Mouse (Mus musculus) frontal cortex, postnatal 25 days (tissue): Measurements from ENCODE around the gene Ccnd3.
A peak's percentile ranks its signal among the peaks of the same experiment; 100 is the strongest.

Experiments used
- DNase-seq, 2 experiments: peaks; one replicate each; pipeline ENCODE4 v3.0.0; 2022; ENCODE audit warnings: low spot score in 2 of 2

Gene Ccnd3

DNA sequence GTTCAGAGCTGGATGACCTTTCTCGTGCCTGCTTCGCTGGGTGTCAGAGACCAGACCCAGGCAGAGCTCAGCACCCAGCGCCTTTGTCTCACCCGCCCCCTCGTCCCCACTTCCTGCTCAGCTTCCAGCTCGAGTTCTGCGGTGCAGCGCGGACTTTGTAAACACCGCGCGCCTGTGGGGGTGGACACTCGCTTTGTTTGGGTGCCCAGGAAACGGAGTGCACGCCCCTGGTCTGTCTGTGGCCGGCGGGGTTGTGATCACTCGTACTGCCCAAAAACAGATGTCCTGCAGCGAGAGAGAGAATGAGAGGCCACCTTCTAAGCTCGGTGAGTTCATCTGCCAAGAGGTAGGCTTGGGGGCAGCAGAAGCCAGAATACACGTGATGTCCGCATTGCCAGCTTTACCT is at the start of gene Ccnd3:
TSS of gene Ccnd3 (plus strand) at position 111 of the 406 bp plus-strand sequence.
- DNase-seq = peak; percentile 25 to 39

GRCm38 (mm10) chr17:47458310-47458709 is 46.5 kb upstream of the Ccnd3 start:
- no peak for DNase-seq

DNA sequence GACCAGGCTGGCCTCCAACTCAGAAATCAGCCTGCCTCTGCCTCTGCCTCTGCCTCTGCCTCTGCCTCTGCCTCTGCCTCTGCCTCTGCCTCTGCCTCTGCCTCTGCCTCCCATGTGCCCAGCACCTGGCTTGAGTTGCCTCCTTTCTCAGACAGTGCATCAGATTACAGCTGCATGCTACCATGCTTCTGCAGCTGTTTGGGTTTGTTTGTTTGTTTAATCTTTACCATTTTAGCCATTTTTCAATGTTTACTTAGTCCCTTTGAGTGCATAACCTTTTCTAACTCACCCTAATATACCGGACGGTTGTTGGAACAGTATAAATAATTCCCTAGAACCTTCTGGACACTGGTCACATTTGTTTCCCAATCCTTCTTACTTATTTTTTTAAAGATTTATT is 45.9 kb upstream of the Ccnd3 start:
- DNase-seq = no peak

DNA sequence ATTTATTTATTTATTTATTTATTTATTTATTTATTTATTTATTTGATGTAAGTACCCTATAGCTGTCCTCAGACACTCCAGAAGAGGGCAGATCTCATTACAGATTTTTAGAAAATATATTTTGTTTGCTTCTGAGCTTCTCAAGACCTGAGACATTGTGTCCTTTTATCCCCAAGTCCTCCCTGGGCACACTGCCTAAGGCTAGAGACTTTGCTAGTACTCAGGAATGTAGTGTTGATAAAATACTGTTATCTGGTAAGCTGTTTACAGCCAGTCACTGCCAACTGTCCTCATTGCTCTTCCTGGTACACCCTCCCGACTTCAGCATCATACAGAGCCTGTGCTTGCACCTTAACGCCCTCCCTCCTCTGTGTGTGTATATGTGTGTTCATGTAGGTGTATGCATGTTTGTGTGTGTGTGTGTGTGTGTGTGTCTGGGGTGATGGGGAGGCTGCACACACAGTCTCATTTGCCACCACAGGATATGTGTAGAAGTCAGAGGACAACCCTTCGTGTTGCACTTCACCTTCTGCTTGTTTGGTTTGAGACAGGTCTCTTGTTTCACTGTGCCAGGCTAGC is 45.4 kb upstream of the Ccnd3 start:
- no peak for DNase-seq

DNA sequence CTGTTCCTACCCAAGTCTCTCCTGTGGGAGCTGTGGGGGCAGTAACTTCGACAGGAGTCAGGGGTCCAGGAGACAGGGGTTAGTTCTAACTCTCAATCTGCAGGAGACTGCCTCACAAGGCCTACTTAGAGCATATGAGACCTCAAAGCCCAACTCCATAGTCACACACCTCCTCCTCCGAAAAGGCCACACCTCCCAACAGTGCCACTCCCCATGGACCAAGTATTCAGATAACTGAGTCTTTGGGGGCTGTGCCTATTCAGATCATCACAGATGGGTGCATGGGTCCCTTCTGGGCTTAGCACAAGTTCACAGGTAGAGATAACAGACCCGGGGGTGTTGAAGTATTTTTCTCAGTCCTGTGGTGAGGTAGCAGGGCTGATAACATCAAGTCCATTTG is 43.2 kb upstream of the Ccnd3 start:
- DNase-seq = no peak

GRCm38 (mm10) chr17:47462209-47462608 is 42.6 kb upstream of the Ccnd3 start:
- no peak for DNase-seq

- DNase-seq = no peak
Observed at GRCm38 (mm10) chr17:47462728-47463388, 42.0 kb upstream of the Ccnd3 start.

- no peak for DNase-seq
Observed at GRCm38 (mm10) chr17:47464248-47464965, 40.4 kb upstream of the Ccnd3 start.

GRCm38 (mm10) chr17:47465016-47465415 is 39.8 kb upstream of the Ccnd3 start:
- DNase-seq = no peak

DNA sequence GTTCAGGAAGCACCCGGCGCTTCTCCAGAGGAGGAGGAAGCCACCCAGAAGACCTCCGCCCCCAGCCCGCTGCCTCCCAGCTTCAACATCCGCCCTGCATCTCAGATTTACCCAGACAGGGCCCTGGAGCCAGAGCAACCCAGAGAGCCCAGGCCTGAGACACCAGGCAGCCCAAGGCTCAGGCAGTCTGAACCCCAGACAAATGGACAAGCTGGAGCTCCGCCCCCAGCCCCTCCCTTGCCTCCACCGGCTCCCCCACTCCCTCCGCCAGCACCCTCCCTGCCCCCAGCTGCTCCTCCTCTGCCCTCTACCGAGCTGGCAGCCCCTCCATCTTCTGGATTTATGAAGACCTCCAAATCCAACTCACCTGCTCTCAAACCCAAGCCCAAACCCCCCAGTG is 38.6 kb upstream of the Ccnd3 start:
- DNase-seq = no peak

- DNase-seq = no peak
Observed at GRCm38 (mm10) chr17:47467659-47468058, 37.2 kb upstream of the Ccnd3 start.

GRCm38 (mm10) chr17:47468063-47468462 is 36.8 kb upstream of the Ccnd3 start:
- DNase-seq = no peak

DNA sequence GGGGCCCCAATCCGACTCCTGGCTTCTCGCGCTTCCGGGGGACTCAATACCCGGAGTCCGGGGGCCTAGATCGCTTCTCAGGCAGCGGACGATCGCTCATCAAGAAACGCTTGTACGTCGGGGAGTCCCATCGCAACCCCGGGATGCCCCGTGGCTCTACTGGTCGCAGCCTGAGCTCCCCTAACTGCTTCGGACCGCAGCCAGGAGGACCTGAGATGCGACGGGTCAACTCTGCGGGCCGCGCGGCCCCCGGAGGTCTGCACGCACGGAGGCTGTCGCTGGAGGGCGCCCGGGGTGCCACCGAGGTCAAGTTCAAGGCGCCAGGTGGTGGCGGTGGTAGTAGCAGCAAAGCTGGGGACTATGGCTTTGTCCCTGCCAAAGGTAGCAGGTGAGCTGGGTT is 36.4 kb upstream of the Ccnd3 start:
- no peak for DNase-seq

DNA sequence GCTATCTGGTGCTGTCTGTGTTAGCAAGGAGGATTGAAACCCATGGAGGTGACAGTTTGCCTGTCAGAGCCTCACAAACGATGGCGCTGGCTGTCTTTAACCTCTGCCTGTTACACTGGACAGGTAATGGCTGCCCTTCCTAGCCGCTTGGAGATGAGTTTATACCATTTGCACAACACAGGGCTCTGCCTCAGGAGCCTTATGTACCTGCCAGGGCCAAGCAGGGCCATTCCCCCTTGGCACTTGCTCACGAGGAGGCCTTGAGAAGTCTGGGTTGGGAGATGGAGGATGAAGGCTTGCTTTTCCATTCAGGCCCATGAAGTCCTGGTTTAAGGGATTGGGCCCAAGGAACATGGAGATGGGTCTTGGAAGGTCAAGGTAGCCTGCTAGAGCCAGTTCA is 35.2 kb upstream of the Ccnd3 start:
- no peak for DNase-seq

GRCm38 (mm10) chr17:47470121-47470520 is 34.7 kb upstream of the Ccnd3 start:
- DNase-seq = no peak

- DNase-seq = no peak
Observed at GRCm38 (mm10) chr17:47470686-47471085, 34.2 kb upstream of the Ccnd3 start.

DNA sequence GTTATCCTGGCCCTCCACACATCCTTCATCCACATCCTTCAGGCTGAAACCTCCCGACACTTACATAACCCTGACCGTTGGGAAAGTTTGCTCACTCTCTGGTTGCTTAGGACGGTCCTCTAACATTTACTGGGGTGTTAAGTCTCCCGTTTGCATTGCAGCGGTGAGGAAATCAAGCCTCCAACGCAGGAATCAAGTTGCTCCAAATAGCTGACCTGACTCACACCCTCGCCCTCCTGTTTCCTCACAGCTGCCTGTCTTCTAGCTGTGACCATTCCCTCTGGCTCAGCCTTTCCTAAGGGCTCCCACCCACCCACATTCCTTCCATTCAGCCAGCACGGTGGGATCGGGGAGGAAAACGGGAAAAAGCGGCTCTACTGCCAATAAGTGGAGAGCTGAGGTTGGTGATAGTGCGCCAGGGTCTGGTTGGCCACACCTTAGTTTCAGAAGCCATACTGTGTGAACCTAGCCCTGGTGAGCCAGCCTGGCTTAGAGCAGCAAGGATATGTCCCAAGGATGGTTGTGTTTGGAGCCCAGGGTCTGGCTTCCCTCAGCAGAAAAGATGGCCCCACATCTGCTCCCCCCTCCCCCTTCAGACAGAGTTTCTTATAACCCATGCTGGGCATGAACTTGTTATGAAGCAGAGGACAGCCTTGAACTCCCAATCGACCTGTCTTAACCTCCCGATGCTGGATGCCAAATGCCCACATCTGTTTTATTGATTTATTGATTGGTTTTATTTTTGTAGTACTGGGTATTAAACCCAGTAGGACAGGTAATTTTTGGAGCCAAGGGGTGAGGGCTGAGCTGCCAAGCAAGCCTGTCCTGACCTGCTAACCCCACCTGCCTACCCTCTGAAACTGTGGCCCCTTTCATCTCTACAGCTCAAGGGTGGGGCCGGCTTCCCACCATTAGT is 32.2 kb upstream of the Ccnd3 start:
- DNase-seq = no peak

GRCm38 (mm10) chr17:47473434-47473974 is 31.3 kb upstream of the Ccnd3 start:
- DNase-seq = peak in 1 of 2 experiments; percentile 17

GRCm38 (mm10) chr17:47474250-47474649 is 30.6 kb upstream of the Ccnd3 start:
- no peak for DNase-seq

DNA sequence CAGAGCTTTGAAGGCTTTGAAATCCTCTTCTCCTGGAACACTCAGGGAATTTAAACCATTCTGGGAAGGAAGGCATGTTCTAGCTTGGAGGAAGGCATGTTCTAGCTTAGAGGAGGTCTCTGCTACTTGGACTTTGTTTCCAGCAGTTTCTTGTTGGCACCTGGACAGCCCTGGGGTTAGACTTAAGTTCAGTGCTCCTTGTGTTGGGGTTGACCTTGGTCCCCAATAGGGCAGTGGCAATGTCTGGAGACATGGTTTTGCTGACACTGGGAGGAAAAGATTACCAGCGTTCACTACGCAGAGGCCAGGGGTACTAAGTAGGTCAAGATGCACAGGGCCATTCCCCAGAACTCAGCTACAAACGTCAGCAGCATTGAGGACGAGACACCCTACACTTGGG is 29.7 kb upstream of the Ccnd3 start:
- no peak for DNase-seq

DNA sequence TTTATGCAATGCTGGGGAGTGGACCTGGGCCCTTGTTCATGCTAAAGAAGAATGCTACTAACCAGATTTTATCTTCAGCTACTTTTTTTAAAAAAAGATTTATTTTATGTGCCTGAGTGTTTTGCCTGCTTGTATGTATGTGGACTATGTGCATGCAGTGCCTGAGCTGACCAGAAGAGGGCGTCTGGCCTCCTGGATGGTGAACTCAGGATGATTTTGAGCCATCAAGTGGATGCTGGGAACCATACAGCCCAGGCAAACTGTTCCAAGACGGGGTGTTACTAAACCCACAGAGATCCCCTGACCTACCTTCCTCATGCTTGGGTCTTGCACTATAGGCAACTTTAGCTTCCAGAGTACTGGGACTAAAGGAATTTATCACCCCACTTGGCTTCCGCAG is 29.1 kb upstream of the Ccnd3 start:
- DNase-seq = no peak

GRCm38 (mm10) chr17:47479887-47480286 is 25.0 kb upstream of the Ccnd3 start:
- no peak for DNase-seq
